Mouse (Mus musculus): ENCODE results near the gene 1110059E24Rik. TPM values are rescaled to one million over a fixed set of nuclear protein-coding genes. Genes with fewer than 3 reads are reported as not detected.

The 1110059E24Rik gene
- total and polyA plus RNA-seq, 3 experiments: 4.6 to 11.0 (median 10.5) TPM

- H3K4me1 ChIP-seq (ENCODE audit: control insufficient read depth, insufficient read depth, low read length): peaks cover 4% of the 10 kb centered on the region
- no peaks in the 10 kb centered on the region for H3K27me3 ChIP-seq (ENCODE audit: control insufficient read depth, insufficient read depth, low read length)
- no peak overlapping the region for H3K4me3 ChIP-seq
- no peak overlapping the region for H3K27ac ChIP-seq
- DNase-seq: no peak
- intact Hi-C loops (cut with DNase I): no loop called here
- peaks cover 5% of the 10 kb centered on the region; the same call in 1 of the 2 replicates for H3K79me2 ChIP-seq (replicated peaks; ENCODE audit: control insufficient read depth, insufficient read depth, low read length)
- TF ChIP-seq POLR2A (IDR thresholded peaks at IDR 0.05; ENCODE audit: insufficient read depth, low read depth, low read length) (no peak), CTCF (IDR thresholded peaks at IDR 0.05) (no peak), EP300 (IDR thresholded peaks at IDR 0.05; ENCODE audit: insufficient read depth, low read depth, low read length) (no peak)
- WGBS: 75% methylated on average over 3 of the region's 3 CpGs
- H3K36me3 ChIP-seq (ENCODE audit: control insufficient read depth, insufficient read depth, low read length): peaks cover 3% of the 10 kb centered on the region
- H3K9ac ChIP-seq (ENCODE audit: low read depth, low read length): no peak overlapping the region
Observed at GRCm38 (mm10) chr19:21623410-21624147, 29.2 kb downstream of the 1110059E24Rik start.

GRCm38 (mm10) chr19:21615801-21616200 lies 37.0 kb downstream of the 1110059E24Rik start:
- 85% methylated on average over 3 of the region's 3 CpGs for WGBS
- intact Hi-C loops (cut with DNase I): no loop called here

GRCm38 (mm10) chr19:21611725-21612575 lies 40.8 kb downstream of the 1110059E24Rik start:
- no peaks in the 10 kb centered on the region for H3K36me3 ChIP-seq (ENCODE audit: control insufficient read depth, insufficient read depth, low read length)
- intact Hi-C loops (cut with DNase I): no loop called here

More at GRCm38 (mm10) chr19:21615801-21616200, 37.0 kb downstream of the 1110059E24Rik start:
- H3K4me1 ChIP-seq (ENCODE audit: control insufficient read depth, insufficient read depth, low read length): peaks cover 1% of the 10 kb centered on the region; the same call in 1 of the 2 replicates
- no peak overlapping the region for H3K27ac ChIP-seq
- DNase-seq: no peak
- H3K4me3 ChIP-seq: no peak overlapping the region
- peaks cover 1% of the 10 kb centered on the region for H3K79me2 ChIP-seq (replicated peaks; ENCODE audit: control insufficient read depth, insufficient read depth, low read length)
- H3K27me3 ChIP-seq (ENCODE audit: control insufficient read depth, insufficient read depth, low read length): no peaks in the 10 kb centered on the region
- TF ChIP-seq POLR2A (IDR thresholded peaks at IDR 0.05; ENCODE audit: insufficient read depth, low read depth, low read length): no peak
- TF ChIP-seq EP300 (IDR thresholded peaks at IDR 0.05; ENCODE audit: insufficient read depth, low read depth, low read length): no peak
- no peak for TF ChIP-seq CTCF (IDR thresholded peaks at IDR 0.05)
- no peaks in the 10 kb centered on the region for H3K36me3 ChIP-seq (ENCODE audit: control insufficient read depth, insufficient read depth, low read length)
- H3K9ac ChIP-seq (ENCODE audit: low read depth, low read length): no peak overlapping the region

GRCm38 (mm10) chr19:21611297-21611696 lies 41.5 kb downstream of the 1110059E24Rik start:
- 83% methylated on average over 6 of the region's 6 CpGs for WGBS
- no peak overlapping the region for H3K9ac ChIP-seq (ENCODE audit: low read depth, low read length)
- H3K4me3 ChIP-seq: no peak overlapping the region

More at GRCm38 (mm10) chr19:21611725-21612575, 40.8 kb downstream of the 1110059E24Rik start:
- TF ChIP-seq POLR2A (IDR thresholded peaks at IDR 0.05; ENCODE audit: insufficient read depth, low read depth, low read length) (no peak), EP300 (IDR thresholded peaks at IDR 0.05; ENCODE audit: insufficient read depth, low read depth, low read length) (no peak), CTCF (IDR thresholded peaks at IDR 0.05) (no peak)
- no peaks in the 10 kb centered on the region for H3K27me3 ChIP-seq (ENCODE audit: control insufficient read depth, insufficient read depth, low read length)
- no peak overlapping the region for H3K27ac ChIP-seq
- 93% methylated on average over 9 of the region's 9 CpGs for WGBS
- no peaks in the 10 kb centered on the region; the same call in none of the 2 replicates for H3K79me2 ChIP-seq (replicated peaks; ENCODE audit: control insufficient read depth, insufficient read depth, low read length)
- DNase-seq: no peak
- no peaks in the 10 kb centered on the region for H3K4me1 ChIP-seq (ENCODE audit: control insufficient read depth, insufficient read depth, low read length)
- no peak overlapping the region for H3K9ac ChIP-seq (ENCODE audit: low read depth, low read length)
- no peak overlapping the region for H3K4me3 ChIP-seq

GRCm38 (mm10) chr19:21610240-21610639 lies 42.5 kb downstream of the 1110059E24Rik start:
- TF ChIP-seq POLR2A (IDR thresholded peaks at IDR 0.05; ENCODE audit: insufficient read depth, low read depth, low read length) (no peak), CTCF (IDR thresholded peaks at IDR 0.05) (no peak), EP300 (IDR thresholded peaks at IDR 0.05; ENCODE audit: insufficient read depth, low read depth, low read length) (no peak)
- 76% methylated on average over 6 of the region's 6 CpGs for WGBS

More at GRCm38 (mm10) chr19:21611297-21611696, 41.5 kb downstream of the 1110059E24Rik start:
- Histone ChIP-seq H3K79me2 (replicated peaks; ENCODE audit: control insufficient read depth, insufficient read depth, low read length) (no peaks in the 10 kb centered on the region; the same call in none of the 2 replicates), H3K27ac (no peak overlapping the region), H3K27me3 (ENCODE audit: control insufficient read depth, insufficient read depth, low read length) (no peaks in the 10 kb centered on the region), H3K4me1 (ENCODE audit: control insufficient read depth, insufficient read depth, low read length) (no peaks in the 10 kb centered on the region), H3K36me3 (ENCODE audit: control insufficient read depth, insufficient read depth, low read length) (no peaks in the 10 kb centered on the region)
- TF ChIP-seq CTCF (IDR thresholded peaks at IDR 0.05) (no peak), EP300 (IDR thresholded peaks at IDR 0.05; ENCODE audit: insufficient read depth, low read depth, low read length) (no peak)
- intact Hi-C loops (cut with DNase I): no loop called here
- DNase-seq: no peak

More at GRCm38 (mm10) chr19:21610240-21610639, 42.5 kb downstream of the 1110059E24Rik start:
- H3K4me1 ChIP-seq (ENCODE audit: control insufficient read depth, insufficient read depth, low read length): no peaks in the 10 kb centered on the region
- no peak overlapping the region for H3K27ac ChIP-seq
- no peaks in the 10 kb centered on the region for H3K36me3 ChIP-seq (ENCODE audit: control insufficient read depth, insufficient read depth, low read length)
- no peaks in the 10 kb centered on the region; the same call in none of the 2 replicates for H3K79me2 ChIP-seq (replicated peaks; ENCODE audit: control insufficient read depth, insufficient read depth, low read length)
- H3K9ac ChIP-seq (ENCODE audit: low read depth, low read length): no peak overlapping the region
- no peaks in the 10 kb centered on the region for H3K27me3 ChIP-seq (ENCODE audit: control insufficient read depth, insufficient read depth, low read length)
- no peak overlapping the region for H3K4me3 ChIP-seq
- intact Hi-C loops (cut with DNase I): no loop called here
- DNase-seq: no peak
